Mouse (Mus musculus): ENCODE results near the gene Lasp1.

The Lasp1 gene

DNA sequence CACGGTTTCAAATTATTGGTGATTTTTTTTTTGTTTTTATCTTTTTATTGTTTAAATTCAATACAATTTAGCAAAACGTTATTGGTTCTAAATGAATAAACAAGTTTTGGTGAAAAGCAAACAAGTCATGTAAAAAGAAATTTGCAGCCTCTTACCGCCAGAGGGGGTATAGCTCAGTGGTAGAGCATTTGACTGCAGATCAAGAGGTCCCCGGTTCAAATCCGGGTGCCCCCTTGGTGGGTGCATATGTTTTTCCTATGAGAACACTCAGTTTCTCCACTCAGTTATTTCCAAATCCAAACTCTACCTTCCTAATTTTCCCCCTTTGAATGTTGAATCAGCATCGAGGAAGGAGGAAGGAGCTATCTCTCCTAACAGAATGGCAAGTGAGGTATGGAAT lies 1.9 kb upstream of the Lasp1 start:
- peak; percentile 68 to 77 for DNase-seq (ENCODE audit: low spot score in 2 of 2)

DNA sequence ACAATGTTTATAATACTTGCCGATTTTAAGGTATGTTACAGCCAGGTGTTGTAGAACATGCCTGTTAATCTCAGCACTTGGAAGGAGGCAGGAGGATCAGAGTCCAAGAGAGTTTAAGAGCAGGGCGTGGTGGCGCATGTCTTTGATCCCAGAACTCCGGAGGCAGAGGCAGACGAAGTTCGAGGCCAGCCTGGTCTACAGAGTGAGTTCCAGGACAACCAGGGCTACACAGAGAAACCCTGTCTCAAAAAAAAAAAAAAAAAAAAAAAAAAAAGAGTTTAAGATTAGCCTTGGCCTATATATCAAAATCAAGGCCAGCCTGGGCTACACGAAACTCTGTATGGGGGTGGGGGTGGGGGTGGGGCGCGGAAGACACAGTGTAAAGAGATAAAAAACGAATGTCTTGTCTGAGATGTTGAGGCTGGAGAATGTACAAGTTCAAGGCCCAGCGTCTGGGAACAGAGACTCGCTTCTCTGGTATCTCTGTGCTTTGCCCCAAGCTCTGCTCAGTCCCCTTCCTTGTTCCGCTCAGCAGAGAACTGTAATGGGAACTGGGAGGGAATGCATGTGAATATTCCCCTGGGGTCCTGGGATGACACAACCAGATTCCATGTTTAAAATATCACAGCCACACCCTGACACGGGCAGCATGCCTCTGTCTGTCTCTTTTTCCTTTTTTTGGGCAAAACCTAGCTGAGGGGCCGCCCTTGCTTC lies 1.3 kb upstream of the Lasp1 start:
- no peak for DNase-seq (ENCODE audit: low spot score in 2 of 2)

DNA sequence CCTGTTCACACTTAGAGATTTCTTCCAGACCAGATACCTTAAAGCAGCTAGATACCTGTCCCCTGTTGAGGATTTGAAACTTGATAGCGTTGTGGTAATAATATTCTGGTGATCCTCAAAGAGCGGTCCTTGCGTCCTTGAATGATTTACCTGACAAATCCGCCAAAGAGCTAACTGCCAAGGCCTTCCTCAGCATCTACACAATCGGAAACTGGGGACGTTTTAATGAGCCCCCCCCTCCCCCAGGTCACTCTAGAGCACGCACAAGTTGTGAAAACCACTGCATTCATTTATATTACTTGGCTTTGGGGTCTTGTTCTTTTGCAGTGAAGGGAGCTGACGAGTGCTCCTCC lies 741 bp upstream of the Lasp1 start:
- DNase-seq (ENCODE audit: low spot score in 2 of 2): no peak

DNA sequence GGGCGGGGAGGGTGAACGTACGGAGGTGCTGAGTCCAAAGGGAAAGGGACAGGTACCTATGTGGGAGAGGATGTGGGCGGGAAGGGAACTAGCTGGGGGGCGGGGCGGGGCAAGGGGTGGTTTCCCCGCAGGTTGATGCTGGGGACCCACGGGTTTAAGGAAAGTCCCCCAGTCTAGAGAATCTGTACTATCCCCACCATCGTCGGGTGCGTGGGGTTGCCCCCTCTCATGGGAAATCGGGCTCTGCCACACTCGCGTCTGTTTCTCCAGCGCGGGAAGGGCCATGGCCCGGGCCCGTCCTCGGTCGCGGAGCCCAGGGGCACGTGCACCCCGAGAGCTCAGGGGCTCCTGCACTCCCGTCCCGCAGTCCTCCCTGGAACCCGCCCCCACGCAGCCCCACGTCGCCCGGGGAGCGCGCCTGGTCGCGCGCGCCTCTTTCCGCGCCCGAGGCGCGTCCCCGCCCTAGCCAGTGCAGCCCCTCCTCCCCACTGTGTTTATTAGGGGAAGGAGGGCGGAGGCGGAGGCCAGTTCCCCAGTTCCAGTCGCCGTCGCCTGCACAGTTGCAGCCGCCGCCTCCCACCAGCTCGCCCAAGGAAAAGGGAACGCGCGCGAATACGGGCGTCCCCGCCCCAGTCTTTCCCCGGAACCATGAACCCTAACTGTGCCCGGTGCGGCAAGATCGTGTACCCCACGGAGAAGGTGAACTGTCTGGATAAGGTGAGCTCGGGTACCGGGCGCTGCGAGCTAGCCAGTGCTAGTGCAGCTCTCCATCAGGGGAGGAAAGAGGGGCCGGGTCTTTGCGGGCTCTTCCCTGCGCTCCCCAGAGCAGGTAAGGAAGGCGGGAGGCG lies 570 bp downstream of the Lasp1 start:
- DNase-seq (ENCODE audit: low spot score in 2 of 2): peak; percentile 86 to 87

DNA sequence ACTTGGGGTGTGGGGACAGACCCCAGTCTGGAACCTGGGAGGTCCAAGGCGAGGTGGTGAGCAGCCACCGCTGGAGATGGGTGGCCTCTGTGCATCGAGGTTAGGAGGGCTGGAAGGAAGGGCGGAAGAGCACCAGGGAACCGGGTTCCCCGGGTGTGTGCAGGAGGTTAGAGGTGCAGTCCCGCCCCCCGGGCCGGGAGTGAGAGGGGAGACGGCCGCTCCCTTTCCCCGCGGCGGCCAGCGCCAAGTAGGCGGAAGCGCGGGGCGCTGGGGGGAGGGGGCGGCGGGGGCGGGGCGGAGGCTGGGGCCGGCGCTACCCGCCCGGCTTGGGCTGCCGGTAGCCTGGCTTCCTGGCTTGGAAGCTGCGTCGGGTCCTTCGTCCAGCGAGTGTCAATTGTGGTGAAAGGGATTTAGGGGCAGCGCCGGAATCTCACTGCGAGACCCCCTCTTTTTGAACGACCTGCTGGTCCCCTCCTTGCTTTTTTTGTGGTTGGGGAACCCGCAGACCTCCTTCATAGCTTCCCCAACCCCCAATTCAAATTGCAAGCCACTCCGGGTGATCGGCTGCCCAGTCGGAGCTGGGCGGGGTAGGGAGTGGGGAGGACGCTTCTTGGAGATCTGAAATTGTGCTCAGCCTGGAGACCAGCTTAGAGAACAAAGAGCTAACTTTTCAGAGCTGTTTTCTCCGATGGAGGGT lies 1.3 kb downstream of the Lasp1 start:
- DNase-seq (ENCODE audit: low spot score in 2 of 2): peak; percentile 75 to 80

DNA sequence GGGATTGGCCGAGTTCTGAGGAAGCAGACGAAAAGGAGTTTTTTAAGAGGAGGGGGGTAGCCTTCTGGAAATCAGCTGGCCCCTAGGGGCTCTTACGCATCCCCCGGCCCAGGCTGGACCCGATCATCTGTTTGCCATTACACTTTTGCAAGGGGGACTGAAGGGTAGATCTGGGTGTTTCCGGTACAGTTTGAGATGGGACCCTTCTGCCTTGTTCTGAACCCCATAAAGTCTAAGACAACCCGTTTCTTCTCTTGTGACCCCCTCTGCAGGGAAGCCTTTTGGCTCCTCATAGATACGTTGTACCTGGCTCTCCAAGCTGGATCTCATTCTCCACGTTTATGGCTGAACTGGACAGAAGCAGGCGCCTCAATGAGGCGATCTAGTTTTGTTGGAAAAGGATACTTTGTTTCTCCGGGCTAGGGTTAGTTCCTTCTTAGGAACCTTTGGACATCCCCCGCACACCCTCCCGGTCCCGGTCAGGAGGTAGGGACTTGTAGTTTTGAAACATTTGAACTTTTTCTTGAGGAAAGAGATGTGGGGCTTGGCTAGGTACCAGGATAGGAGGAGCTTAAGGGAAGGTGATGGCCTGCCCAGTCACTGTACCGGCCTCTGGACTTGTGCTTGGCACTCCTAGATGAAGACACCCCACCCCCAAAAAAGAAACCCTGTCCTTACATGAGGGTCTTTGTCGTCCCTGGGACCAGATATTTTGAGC lies 2.0 kb downstream of the Lasp1 start:
- DNase-seq (ENCODE audit: low spot score in 2 of 2): no peak

DNA sequence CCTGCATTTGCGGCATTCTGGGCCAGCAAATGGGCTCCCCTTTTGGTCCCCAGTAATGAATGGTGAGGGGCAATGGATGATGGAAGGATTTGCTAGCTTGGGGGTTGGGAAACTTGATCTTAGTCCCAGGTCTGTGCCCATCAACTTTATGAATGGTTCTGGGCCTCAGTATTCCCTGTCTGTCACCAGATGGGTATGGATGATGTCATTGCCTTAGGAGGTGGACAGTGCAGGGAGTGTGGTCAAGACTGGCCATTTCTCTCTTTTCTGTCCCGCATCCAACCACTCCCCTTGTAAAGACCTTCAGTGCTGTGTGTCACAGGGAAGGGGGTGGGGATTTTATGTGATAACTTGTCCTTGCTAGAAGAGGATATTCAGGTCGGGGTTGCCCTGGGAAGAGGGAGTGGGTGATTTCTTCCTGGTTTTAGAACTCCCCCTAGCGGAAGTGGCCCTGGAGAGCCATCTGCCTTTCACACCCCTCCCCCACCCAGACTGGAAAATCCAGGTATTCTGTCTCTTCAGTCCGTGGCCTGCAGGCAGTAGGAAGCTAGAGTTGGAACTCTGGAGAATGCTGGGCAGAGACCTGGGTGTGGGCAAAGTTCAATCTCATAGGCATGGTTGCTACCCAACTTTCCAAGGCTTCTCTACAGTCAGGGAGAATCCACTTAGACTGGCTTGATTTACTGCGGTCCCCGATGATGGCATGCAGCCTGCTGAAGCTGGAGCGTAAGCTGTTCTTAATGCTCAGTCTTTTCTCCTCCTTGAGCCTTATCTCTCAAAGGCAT lies 2.8 kb downstream of the Lasp1 start:
- DNase-seq (ENCODE audit: low spot score in 2 of 2): no peak

DNA sequence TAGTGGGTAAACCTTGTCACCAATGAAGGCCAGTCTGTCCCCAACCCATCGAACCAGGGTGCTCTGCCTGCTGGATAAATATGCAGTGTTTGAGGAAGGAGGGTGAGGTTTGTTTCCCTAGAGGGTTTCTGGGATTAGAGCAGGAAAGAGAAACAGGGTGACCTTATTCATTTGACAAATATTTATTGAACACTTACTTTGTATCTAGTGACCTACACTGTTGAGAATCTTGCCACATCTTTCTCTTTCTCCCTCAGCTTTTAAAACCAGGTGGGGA lies 3.3 kb downstream of the Lasp1 start:
- DNase-seq (ENCODE audit: low spot score in 2 of 2): no peak

DNA sequence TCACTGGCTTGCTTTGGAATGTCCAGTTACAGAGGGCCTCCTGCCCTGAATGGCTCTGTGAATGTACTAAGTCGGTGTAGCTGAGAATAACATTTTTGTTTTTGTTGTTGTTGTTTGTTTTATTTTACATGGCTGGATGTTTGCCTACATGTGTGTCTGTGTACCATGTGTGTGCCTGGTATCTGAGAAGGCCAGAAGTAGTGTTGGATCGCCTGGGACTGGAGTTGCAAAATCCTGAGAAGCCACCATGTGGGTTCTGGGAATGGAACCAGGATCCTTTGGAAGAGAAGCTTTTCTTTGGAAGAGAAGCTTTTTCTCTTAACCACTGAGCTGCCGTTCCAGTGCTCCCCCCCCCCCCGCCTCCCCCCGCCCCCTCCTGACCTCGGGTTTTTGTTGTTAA lies 3.7 kb downstream of the Lasp1 start:
- no peak for DNase-seq (ENCODE audit: low spot score in 2 of 2)

DNA sequence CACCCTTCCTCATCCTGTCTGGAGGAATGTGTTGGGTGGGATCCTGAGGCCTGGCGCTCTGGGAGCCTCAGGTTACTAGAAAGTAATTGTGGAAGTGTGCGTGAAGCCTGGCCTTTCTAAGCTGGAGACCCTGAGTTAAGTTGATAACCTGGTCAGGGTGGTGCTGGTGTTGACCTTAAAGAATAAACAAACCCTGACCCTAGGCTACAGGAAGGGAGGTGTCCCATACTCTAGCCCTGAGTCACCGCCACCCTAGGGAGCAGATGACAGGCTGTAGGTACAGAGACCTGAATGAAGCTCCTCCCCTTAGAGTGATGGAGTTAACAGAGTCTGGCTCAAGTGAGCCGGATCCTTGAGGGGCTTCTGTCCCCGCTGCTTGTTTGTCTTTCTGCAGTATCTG lies 5.0 kb downstream of the Lasp1 start:
- DNase-seq (ENCODE audit: low spot score in 2 of 2): no peak

DNA sequence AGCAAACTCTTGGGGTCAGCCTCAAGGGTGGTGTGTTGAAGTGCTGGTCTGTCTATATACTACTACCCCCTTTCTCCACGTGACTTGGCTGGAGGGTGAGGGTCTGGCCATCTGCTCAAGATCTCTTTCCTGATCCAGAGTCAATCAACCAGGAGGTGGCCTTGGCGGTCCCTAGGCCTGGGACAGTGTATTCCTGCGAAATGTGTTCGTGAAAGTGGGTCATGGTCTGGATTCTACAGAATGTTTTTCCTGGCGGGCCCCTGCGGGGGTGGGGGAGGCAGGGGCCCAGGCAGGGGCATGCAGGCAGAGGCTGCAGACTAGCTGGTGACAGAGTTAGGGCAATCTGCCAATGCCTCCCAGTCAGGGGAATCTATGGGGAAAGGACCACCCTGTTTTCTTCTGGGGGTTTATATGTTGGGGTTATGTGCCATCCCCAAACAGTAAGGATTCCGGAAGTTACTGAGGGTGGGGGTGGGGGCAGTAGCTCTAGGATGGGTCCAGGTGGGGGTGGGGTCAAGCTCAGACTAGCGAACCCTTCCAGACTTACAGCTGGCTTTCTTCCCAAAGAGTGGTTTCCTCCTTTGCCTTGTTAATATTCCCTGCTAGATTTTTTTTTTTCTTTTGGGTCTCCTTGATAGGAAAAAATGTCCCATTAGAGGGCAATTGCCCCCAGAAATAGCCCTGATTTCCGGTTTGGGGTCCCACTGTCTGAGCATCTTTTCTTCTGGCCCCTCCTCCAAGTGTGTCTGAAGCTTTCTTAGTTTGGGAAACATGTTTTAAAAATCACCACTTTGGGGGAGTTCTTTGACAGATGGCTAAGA lies 6.3 kb downstream of the Lasp1 start:
- DNase-seq (ENCODE audit: low spot score in 2 of 2): no peak

DNA sequence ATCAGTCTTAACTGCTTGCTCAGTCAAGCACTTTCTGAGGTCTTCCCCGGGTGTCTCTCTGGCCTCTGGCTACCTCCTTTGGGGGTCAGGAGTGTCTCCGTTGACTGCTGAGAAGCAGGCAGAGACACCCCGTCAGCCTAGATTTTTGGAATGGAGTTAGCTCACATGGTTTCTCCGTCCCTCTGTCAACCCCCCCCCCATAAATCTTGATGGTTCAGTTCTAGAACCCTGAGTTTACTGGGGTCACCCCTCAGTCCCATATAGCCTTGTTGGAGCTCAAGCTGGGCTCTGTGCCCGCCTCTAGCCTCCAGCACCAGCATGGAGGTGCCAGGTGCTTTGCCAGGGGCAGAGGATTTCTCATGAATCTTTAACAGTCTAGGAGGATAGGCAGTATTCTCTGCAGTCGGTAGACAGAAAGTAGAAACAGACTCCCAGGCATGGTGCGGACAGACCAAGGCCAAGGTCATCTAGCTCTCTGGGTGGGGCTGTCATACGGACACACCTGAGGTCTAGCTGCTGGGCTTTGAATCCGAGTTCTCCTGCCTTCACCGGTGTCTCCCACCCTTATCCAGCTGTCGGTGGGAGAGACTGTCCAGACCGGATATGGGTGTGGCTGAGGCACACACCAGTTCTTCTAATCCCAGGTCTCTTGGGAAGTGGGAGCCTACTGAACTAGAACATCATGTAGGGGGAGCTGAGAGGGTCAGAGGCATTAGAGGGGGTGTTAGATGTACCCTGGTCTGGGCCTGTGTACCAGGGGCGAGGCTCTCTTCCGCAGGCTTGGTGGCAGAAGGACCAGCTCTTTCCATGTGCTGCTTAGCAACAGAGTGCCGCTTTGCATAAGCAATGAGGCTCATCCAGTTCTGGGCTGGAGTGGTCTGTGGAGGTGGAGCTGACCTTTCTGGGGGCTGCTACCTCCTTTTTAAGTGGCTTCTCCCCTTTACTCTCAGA lies 7.1 kb downstream of the Lasp1 start:
- DNase-seq (ENCODE audit: low spot score in 2 of 2): no peak

DNA sequence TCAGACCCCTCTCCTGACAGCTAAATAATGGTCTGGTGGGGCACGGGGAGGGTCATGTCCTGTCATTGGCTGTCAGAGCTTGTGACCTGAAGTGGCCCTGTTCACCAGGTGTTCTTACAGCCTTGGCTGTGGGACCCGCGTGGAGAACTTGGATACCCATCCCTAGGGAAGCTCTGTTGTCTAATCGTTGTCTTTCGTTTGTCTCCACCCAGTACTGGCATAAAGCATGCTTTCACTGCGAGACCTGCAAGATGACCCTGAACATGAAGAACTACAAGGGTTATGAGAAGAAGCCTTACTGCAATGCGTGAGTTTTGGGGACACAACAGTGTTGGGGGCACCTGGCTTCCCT lies 7.8 kb downstream of the Lasp1 start:
- DNase-seq (ENCODE audit: low spot score in 2 of 2): no peak

DNA sequence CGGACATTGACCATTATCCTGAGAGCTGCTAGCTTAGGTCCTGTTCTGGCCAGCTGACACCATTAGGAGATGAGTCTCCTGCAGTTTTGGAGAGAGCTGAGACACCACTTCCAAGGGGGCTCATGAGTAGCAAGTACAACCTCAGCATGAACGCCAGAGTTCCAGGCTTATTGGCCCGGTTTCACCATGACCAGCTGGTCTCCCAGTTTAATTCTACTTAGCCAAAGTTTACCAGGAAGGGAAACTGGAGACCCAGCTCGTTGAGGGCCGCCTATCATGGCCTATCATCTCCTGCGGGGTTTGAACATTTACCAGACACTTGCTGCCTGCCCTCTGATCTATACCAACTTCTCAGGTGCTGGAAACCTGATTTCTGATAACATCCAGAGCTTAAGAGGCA lies 8.8 kb downstream of the Lasp1 start:
- DNase-seq (ENCODE audit: low spot score in 2 of 2): no peak

DNA sequence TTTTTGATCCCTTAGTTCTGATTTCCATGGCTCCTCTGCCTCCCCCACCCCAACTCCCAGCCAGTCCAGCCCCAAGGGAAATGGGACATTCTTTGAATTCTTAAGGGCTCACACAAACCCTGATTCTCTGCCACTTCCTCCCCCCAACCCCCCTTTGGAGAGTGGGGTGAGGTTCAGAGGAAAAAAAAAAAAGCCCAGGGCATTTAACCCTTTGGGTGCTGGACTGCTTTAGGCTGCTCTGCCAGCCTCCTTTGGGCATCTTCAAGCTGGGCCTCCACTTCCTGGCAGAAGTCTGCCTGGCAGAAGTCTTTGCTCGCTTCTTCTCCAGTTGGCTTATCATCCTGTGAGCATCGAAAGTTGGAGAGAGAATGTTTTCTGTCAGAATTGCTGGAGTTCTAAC lies 9.3 kb downstream of the Lasp1 start:
- DNase-seq (ENCODE audit: low spot score in 2 of 2): no peak

DNA sequence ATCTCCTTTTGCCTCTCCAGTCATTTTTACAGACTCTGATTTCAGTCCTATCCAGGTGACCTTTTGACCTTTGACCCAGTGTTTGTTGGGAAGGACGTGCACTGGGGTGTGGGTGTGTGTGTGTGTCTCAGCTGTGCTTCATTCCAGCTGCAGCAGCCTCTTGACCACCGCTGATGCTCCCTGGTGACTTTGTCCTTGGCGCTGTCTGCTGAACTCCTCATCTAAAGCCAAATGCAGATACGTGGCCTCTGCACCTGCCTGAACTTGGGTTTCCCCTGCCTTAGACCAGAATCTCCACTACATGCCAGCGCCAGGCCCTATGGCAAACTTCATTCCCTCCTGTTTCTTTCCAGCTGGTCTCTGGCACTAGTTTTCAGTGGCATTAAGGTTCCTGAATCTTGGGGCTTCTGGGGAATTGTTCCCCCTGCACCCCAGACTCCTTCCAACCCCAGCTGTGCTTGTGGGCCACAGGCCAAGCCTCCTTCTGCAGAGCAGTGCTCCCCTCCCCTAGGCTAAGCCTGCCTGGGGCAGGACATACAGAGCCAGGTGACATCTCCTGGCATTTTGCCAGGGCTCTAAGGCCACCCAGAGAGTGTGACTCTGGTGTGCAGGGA lies 9.9 kb downstream of the Lasp1 start:
- DNase-seq (ENCODE audit: low spot score in 2 of 2): no peak

DNA sequence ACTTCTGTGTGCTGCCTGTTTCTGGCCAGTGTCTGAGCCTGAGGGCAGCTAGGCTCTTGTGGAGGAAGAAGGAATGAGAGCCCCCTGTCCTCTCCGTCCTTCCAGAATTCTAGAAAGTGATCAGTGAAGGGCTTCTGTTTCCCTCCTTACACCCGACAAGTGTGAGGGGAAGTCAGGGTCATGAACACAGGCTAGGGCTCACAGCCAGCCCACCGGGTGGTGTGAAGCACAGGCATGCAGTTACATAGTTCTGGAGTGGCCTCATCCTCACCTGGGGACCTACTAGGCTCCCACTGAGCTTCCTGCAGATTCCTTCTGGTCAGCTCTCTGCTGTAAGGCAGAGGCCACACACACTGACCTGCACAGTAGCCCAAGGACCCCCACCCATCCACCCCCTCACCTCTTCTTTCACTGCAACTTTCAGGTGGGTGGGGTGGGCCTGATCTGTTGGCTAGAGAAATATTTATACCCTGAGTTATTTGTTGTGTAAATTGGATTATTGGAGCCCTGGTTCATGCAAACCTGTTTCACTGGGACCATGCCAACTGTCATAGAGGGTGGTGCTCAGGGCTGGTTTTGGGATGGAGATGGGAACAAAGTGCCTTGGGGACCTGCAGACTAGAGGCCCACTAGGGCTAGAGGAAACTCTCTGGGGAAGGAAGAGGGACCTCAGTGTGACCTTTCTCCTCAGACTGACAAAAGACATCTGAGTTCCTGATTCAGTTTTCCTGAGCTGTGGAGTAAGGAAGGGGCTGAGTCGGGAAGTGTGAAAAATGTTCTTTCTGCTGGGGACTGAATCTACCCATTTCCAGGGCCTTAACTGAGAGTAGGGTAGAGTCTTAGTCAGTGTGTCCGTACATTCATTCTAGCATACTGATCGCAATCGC lies 10.7 kb downstream of the Lasp1 start:
- DNase-seq (ENCODE audit: low spot score in 2 of 2): no peak

DNA sequence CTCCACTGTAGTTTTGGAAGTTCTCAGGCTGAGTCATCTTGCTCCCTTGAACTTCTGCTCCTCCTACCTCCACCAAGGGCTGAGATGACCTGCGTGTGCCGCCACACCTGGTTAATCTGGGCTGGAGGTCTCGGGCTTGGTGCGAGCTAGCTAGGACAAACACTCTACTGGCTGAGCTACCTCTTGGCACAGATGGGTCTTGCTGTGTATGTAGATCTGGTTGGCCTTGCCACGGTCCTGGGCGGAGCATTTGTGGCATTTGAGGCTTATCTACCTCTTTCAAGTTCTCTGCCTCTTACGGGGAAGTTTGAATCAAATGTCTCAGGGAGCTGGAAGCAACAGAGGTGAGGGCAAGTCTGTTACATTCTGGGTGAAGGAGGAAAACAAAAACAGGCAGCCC lies 11.6 kb downstream of the Lasp1 start:
- DNase-seq (ENCODE audit: low spot score in 2 of 2): peak; percentile 38 to 43
